Mouse (Mus musculus): Measurements from ENCODE around the gene Npnt.

DNA sequence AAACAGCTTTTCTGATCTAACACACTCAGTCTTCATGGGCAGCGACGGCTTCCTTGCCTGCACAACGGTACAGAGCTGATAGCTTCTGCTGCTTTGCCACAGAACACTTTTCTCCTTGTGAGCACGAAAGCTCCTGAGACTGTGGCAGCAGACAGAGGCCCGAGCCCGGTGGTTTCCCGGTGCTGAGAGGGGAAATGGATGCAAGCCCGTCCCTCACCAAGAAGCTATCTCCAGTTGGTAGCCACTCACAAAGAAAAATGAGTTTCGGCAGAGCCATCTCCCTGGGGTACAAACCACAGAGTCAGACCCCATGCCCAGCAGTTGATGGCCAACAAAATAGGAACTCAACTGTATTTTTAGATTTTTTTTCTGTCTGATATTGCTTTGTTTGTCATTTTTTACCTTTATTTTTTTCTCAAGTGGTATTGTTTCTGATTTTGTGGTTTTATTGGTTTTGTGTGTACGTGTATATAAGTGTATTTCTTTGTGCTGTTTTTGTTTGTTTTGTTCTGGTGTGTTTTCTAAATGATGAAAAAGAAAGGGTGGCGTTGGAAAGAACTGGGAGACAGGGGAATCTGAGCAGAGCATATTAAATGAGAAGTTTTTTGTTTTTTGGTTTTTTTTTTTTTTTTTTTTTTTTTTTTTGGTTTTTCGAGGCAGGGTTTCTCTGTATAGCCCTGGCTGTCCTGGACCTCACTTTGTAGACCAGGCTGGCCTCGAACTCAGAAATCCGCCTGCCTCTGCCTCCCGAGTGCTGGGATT is 111.3 kb downstream of the Npnt start:
- no peak for TF ChIP-seq MAX (IDR thresholded peaks at IDR 0.05)
- TF ChIP-seq CTCF (IDR thresholded peaks at IDR 0.05; ENCODE audit: control insufficient read depth, insufficient read depth, insufficient read length) = no peak
- no peak for TF ChIP-seq USF1 (IDR thresholded peaks at IDR 0.05; ENCODE audit: low read depth)
- no peak for TF ChIP-seq MYOG (IDR thresholded peaks at IDR 0.05; ENCODE audit: control insufficient read depth, extremely low read depth, insufficient read length)
- TF ChIP-seq CEBPB (IDR thresholded peaks at IDR 0.05; ENCODE audit: low read depth) = no peak
- no peak for TF ChIP-seq MYOD1 (IDR thresholded peaks at IDR 0.05; ENCODE audit: control insufficient read depth, insufficient read length, low read depth)

Measured in C2C12 (cell line).